Comparison of ENCODE assay signal across 8 mouse cellular contexts in the genomic region with DNA sequence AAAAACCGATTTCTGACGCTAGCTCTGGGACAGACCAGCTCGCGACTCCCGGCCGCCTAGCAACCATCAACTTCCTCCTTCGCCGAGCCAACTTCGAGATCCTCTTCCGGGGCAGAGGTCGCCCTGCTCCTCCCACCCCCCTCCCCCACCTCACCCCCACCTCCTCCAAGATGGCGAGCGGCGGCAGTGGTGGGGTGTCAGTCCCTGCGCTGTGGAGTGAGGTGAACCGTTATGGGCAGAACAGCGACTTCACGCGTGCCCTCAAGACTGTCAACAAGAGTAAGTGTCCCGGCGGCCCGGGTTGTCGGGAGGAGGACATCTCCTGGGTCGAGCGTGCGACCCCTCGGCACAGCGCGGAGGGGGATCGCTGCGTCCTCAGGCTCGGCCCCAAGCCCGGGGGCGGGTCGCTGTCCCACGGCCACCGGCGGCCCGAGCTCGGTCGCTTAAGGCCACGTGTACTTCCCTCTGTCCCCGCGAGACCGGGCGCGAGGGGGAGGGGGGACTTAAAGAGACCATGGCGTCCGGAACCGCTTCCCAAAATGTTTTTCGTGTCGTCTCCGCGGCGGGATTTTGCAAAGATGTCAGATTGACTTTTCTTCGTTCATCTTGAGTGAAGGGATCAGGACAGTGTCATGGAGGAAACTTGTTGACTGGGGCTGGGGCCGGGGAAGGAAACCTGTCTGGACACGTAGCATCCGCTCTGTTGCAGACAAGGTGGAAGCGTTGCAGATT. TPM values are rescaled to one million over a fixed set of nuclear protein-coding genes. Genes with fewer than 3 reads are reported as not detected.
DNase-seq lines count a peak whose midpoint lies in the region; ATAC-seq lines count a peak whose summit lies in the region.

Gene Srp72, plus strand, starts transcription at position 130 of the 732 bp plus-strand sequence.

- peak within 1 kb of the TSS; percentile 78 for H3K4me3 ChIP-seq in intestine, embryonic 16.5 days (ENCODE audit: low read length)

- no peaks in the 10 kb centered on the region for H3K27me3 ChIP-seq in intestine, embryonic 16.5 days (replicated peaks; ENCODE audit: control insufficient read depth, insufficient read depth, low read length)

- under 1% methylated on average over 60 of the region's 60 CpGs for WGBS in intestine, embryonic 16.5 days

- H3K9ac ChIP-seq in intestine, embryonic 16.5 days (ENCODE audit: low read depth, low read length), result peak within 1 kb of the TSS; percentile 92

- ATAC-seq in intestine, embryonic 16.5 days, result peak; percentile 94

- H3K4me1 ChIP-seq in intestine, embryonic 16.5 days (ENCODE audit: control insufficient read depth, insufficient read depth, low read length), result peaks cover 11% of the 10 kb centered on the region; the same call in 1 of the 2 replicates

- peak within 1 kb of the TSS; percentile 84 for H3K27ac ChIP-seq in intestine, embryonic 16.5 days (ENCODE audit: low read length)

- no peaks in the 10 kb centered on the region for H3K9me3 ChIP-seq in intestine, embryonic 16.5 days (ENCODE audit: control insufficient read depth, low read length)

- DNase-seq in adrenal gland, postnatal 10 days, result peak; percentile 91
- peak; percentile 93 for DNase-seq in embryo, embryonic 9.5 days (ENCODE audit: extremely low spot score)
- DNase-seq in gonadal fat pad, adult 2 months (ENCODE audit: low read depth), result no peak
- DNase-seq in left cerebral cortex, postnatal 25 days (ENCODE audit: low spot score in 2 of 2), result peak; percentile 77 to 87
- DNase-seq in mesoderm, embryonic 11.5 days (ENCODE audit: low read depth, low spot score), result peak; percentile 91
- DNase-seq in right cerebral cortex, postnatal 25 days, result peak; percentile 81
- peak; percentile 60 to 79 for DNase-seq in urinary bladder, postnatal 36 days (ENCODE audit: low spot score in 2 of 2)

- H3K36me3 ChIP-seq in intestine, embryonic 16.5 days (ENCODE audit: control insufficient read depth, insufficient read depth, low read length), result peaks cover 3% of the 10 kb centered on the region; the same call in 1 of the 2 replicates

- intact Hi-C loops in left cerebral cortex, postnatal 25 days (cut with DNase I), result loop anchor here (2.0 kb wide), 1 partner anchor 70 kb away; the partner anchor contains the start of gene Aasdh

- H3K4me2 ChIP-seq in intestine, embryonic 16.5 days (ENCODE audit: low read depth, low read length), result peak within 1 kb of the TSS; percentile 62

RNA-seq across cellular contexts. Expression of gene Srp72, which starts in this region (rescaled TPM):
- total RNA-seq in adrenal gland, postnatal 10 days (2021), result 100 to 1,000 TPM; 128 to 131 TPM
- polyA plus RNA-seq in gonadal fat pad, adult 2 months (2012; rRNA removed), result 43.7 and 54.2 TPM in 2 replicates
- 80.8 and 90.7 TPM in 2 replicates for polyA plus RNA-seq in intestine, embryonic 16.5 days (2015; fragmentation: Nextera tagmentation; extraction: Ambion mirVana)
- 100 to 1,000 TPM; 107 TPM for total RNA-seq in left cerebral cortex, postnatal 25 days (2021)
